Mouse (Mus musculus): ENCODE data around the gene Stx6. TPM values are rescaled to one million over a fixed set of nuclear protein-coding genes. Genes with fewer than 3 reads are reported as not detected.
"Not testable (repeated sequence)": the region's sequence is repeated elsewhere in the genome, so short reads cannot be mapped to it uniquely, and the experiment has no call there.

Stx6 gene
- total RNA-seq, 2 experiments from 2014 or later: 118 to 122 TPM

DNA sequence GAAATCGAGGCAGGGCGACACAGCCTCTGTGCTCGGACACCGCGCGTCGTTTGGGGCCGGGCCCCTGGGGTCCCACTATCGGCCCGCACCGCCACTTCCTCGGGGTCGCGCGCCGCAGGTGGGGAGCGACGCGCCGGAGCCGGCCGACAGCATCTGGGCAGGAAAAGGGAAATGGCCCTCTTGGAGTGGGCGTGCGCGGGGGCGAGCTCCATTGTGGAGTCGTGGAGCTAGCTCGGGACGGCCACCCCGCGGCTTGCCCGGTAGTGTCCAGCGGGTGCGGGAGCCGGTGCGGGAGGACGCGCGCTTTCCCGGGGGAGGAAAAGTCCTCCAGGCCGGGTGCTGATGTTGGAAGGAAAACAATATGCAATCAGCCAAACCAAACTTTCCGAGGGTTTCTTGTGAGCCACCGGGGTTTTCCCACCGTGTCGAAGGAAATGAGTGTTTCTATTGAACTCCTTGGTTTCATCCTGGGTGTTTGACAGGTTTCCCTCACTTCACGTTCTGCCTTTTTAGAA lies 512 bp downstream of the Stx6 start:
- peak; percentile 29 to 32 for DNase-seq (ENCODE audit: extremely low spot score in 1 of 2, low spot score in 1 of 2)

DNA sequence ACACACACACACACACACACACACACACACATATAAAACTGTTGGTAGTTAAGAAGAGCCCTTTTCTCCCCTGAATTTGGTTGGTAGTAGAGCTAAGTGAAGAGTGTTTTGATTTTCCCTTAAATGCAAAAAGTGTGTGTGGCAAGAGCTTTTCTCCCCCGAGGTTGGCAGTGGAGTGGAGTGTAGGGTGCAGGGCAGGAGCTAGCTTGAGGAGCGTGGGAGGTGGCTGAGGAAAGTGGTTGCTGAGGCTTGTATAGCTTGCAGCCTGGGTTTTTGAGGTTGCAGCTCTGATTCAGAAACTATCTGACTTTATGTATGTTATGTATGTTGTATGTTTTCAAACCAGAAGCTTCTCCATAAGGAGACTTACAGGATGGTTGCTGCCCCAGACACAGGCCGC lies 8.9 kb downstream of the Stx6 start:
- no peak for DNase-seq (ENCODE audit: extremely low spot score in 1 of 2, low spot score in 1 of 2)

DNA sequence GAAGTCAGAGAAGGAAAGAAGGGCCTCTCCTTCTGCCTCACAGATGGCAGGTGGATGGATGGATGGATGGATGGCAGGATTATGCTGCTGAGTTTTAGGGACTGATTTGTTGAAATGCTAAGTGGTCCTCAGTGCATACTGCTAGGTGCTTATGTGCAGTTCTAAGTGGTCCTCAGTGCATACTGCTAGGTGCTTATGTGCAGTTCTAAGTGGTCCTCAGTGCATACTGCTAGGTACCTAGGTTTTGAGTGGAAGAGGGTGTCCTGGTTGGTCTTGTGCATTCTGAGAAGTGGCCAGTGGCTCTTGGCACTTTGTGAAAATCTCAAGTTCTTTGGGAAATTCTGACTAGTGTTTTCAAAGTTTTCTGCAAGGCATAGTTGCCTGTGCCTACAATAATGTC lies 11.4 kb downstream of the Stx6 start:
- no peak for DNase-seq (ENCODE audit: extremely low spot score in 1 of 2, low spot score in 1 of 2)

DNA sequence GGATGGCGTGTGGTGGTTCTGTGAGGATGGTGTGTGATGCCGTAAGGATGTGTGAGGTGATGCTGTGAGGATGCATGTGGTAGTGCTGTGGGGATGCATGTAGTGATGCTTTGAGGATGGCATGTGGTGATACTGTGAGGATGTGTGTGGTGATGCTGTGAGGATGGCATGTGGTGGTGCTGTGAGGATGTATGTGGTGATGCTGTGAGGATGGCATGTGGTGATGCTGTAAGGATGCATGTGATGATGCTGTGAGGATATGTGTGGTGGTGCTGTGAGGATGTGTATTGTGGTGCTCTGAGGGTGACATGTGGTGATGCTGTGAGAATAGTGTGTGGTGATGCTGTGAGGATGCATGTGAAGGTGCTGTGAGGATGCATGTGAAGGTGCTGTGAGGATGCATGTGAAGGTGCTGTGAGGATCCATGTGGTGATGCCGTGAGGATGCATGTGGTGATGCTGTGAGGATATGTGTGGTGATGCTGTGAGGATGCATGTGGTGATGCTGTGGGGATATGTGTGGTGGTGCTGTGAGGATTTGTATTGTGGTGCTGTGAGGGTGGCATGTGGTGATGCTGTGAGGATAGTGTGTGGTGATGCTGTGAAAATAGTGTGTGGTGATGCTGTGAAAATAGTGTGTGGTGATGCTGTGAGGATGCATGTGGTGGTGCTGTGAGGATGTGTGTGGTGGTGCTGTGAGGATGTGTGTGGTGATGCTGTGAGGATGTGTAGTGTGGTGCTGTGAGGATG lies 14.6 kb downstream of the Stx6 start:
- no peak for DNase-seq (ENCODE audit: extremely low spot score in 1 of 2, low spot score in 1 of 2)

DNA sequence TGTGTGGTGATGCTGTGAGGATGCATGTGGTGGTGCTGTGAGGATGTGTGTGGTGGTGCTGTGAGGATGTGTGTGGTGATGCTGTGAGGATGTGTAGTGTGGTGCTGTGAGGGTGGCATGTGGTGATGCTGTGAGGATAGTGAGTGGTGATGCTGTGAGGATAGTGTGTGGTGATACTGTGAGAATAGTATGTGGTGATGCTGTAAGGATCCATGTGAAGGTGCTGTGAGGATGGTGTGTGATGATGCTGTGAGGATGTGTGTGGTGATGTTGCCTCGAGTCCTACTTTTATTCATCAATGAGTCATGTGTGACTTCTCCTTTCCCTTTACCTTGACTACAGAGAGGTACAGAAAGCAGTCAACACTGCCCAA lies 15.1 kb downstream of the Stx6 start:
- not testable (repeated sequence) for DNase-seq (ENCODE audit: extremely low spot score in 1 of 2, low spot score in 1 of 2)

DNA sequence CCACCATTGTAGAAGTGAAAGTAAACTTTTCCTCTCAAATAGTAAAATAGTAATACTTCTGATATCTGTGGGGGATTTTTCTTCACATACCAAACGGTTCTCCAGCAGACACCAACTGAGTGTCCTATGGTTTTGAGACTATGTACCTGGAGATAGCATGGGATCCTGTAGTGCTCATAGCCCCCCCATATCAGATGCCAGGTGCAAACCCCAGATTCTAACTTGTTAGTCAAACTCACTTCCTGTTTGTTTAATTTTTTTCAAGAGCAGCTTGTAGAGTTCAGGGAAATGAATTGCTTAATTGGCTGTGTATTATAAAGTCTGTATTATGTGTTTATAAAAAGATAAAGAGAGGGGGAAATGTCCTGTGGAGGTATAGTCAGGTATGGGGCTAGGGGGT lies 15.9 kb downstream of the Stx6 start:
- DNase-seq (ENCODE audit: extremely low spot score in 1 of 2, low spot score in 1 of 2): no peak

DNA sequence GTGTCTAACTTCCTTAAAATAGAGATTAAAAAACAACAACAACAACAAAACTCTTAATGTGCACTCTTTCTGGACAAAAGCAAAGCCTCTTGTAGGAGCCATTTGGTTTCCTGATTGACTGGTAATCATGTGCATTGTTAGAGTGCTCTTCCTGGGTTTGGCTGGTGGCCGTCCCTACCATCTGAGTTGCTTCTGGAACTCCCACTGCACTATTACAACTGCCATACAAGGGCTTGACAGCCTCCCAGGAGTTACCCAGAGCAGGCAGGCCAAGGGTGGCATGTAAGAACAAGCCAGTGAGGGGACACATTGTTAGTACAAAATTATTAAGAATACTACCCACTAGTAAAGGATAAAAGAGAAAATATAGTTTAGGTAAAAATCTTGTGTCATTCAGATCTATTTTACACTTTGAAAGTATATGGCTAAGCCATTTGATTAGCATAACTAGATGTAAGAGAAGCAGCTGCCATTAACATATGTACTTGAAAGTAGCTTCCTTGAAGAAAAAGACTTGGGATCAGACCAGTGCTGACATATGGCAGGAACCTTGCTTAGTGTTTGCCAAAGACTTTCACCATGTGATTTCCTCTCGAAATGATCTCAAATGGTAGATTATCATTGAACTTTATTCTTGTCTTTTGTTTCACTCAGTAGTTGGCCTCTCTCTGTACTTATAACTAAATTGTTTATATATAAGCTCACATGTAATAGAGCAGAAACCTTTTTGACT lies 19.8 kb downstream of the Stx6 start:
- DNase-seq (ENCODE audit: extremely low spot score in 1 of 2, low spot score in 1 of 2): no peak

DNA sequence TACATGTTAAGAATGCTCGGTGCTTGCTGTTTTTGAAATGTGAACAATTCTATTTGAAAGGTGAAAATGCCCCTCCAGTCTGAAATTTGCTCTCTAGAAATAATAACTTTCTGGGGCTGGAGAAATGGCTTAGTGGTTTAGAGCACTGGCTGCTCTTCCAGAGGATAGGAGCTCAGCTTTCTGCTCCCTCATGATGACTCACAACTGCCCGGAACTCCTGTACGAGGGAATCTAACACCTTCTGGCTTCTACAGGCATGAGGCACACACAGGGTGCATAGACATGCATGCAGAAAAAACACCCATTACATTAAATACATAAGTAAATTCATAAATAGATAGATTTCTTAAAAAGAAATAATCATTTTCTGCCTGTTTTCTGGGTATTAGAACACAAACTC lies 25.7 kb downstream of the Stx6 start:
- DNase-seq (ENCODE audit: extremely low spot score in 1 of 2, low spot score in 1 of 2): no peak

DNA sequence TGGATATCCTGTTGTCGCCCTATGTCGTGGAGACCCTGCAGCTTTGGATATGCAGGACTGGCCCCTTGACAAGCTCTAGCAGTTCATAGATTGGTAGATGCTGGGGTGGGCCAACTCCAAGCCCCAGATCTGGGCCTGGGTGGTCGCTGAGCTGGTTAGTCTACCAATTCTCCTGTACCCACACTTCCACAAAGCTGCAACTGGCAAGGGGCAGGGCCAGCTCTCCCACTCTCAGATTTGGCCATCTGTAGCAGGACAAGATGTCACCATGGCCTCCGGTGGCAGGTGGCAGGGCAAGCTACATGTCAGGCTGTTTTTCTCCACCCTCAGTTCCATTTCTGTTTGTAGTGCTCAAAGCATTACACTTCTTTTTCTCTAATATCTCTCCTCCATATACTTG lies 30.1 kb downstream of the Stx6 start:
- no peak for DNase-seq (ENCODE audit: extremely low spot score in 1 of 2, low spot score in 1 of 2)

DNA sequence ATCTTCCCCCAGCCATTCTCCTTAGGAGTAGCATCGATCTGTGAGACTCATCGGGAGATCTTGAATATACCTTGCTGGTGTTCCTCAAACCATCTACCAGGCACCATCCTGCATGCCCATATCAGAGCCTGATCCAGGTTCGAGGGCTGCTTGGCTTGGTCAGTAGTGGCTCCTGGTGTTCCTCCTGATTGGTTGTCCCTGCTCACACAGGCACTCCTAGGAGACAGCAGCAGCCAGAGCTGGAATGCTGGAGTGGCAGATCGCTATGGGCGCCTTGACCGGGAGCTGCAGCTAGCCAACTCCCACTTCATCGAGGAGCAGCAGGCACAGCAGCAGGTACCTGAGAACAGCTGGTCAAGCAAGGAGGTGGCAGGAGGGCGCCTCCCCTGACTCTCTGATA lies 32.7 kb downstream of the Stx6 start:
- DNase-seq (ENCODE audit: extremely low spot score in 1 of 2, low spot score in 1 of 2): no peak

DNA sequence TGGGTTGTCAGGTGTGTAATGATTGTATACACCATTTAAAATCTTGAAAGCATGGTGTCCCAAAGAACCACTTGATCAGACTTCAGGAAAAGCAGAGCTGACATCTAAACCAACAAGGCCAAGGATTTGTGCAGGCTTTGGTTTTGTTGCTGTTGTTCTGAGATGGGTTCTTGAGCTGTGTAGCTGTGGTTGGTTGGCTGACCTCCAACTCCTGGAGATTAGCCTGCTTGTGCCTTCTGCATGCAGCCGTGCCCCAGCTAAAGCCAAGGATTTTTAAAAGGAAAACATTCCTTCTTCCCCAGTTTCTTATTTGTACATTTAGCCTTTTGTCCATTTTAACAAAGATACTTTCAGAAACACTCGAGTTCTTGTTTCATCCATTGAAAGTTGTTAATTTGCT lies 33.2 kb downstream of the Stx6 start:
- DNase-seq (ENCODE audit: extremely low spot score in 1 of 2, low spot score in 1 of 2): no peak

DNA sequence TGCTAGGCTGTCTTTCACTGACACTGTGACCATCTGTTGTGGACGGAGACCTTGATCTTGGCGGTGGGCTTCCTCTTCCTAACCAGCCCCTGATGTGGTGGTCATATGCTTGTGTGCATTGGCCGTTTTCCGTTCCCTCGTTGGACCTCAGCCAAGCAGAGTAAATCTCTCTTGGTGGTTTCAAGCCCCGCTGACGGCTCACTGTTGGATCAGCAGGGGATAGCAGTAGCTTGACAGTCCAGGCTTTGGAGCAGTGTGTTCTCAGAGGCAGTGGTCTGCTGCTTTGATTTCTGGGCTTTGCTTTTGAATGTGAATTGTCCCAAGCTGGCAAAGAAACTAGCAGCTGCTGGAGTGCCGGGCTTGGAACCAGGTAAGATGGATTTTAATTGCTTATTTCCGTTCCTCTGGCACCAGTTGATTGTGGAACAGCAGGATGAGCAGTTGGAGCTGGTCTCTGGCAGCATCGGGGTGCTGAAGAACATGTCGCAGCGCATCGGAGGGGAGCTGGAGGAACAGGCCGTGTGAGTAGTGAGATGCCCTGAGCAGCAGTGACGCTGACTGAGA lies 34.4 kb downstream of the Stx6 start:
- no peak for DNase-seq (ENCODE audit: extremely low spot score in 1 of 2, low spot score in 1 of 2)

DNA sequence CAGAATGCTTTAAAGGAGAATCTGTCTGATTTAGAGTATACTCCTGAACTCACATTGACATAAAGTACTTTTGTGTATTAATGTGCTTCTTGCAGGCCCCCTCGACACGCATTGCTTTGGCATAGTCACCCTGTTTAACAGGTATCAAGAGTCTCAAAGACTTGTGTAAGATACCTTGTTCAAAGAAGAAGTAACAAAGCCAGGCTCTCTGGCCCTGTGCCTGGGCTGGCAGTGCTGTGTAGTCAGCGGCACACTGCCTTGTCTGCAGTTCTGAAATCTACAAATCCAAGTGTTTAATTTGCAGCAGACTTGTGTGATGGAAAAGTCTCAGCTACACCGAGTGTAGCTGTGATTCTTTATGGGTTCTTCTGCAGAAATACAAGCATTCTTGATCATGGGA lies 38.2 kb downstream of the Stx6 start:
- DNase-seq (ENCODE audit: extremely low spot score in 1 of 2, low spot score in 1 of 2): no peak

DNA sequence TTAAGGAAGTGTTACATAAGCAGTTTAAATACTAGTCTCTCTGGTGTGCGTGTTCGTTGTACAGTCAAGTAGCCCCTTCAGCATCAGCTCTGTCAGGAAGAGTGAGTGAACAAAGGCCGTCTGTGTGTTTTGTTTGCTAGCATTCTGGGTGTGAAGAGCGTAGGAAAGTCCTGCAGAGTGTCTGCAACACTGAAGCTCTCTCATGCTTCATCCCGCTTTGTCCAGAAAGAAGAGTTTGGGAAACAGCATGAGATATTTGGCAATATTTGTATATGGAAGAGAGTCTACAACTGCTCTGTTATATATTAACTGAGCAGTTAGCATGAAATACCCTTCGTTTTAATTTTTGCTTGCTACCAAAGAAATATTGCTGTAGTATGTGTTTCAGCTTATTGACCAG lies 41.0 kb downstream of the Stx6 start:
- DNase-seq (ENCODE audit: extremely low spot score in 1 of 2, low spot score in 1 of 2): no peak

DNA sequence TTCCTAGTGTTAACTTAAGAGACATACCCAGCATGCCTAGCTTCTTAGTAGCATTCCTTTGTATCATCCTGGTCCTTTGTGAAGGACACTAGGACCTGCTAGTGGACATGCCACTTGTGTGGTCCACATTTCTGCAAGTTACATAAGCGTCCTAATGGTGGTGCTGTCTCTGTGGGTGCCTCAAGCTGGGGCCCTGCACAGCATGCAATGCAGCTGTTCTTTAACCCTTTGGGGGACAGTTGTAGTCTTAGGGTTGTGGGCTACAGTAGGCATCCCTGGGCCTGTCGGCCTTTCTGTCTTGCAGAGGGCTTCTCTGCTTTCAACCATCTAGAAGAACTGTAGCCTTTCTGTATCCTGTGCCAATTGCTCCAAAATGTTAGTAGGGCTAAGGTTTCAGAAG lies 42.5 kb downstream of the Stx6 start:
- no peak for DNase-seq (ENCODE audit: extremely low spot score in 1 of 2, low spot score in 1 of 2)

DNA sequence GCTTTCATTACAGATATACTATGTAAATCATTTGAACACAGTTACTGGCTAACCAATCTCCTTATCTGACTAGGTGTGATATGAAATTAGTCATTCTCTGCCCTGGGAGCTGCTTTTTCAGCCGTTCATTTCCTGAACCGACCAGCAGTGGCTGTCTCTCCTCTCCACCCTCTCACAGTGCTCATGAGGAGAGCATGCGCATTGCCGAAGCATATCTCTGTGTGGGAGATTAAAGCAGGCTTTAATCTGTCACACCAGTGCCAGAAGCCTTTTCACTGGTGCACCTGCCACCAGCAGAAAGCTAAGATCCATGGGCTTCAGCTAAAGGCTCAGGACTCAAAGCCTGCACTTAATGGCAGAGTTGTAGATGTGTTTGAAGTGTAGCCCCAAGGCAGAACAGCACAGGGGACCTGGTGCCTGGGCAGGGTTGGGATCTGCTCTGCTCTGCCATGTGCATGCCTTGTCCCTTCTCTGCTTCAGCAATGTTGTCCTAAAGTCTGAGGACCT lies 42.9 kb downstream of the Stx6 start:
- no peak for DNase-seq (ENCODE audit: extremely low spot score in 1 of 2, low spot score in 1 of 2)

DNA sequence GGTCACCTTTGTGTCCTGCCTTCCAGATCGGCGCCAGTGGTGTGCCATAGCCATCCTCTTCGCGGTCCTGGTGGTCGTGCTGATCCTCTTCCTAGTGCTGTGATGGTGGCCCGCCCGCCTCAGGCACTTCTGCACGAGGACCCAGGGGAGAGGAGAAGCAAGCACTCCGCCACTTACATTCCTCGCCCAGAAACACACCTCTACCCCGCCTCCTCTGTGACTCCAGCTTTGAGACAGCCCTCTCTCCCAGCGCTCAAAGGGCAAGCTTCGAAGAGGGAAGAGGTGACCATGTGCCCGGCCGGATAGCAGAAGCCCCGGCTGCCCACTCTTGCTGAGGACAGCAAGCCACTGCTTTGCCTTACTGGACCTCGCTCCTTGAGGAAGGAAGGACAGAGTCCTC lies 43.4 kb downstream of the Stx6 start:
- DNase-seq (ENCODE audit: extremely low spot score in 1 of 2, low spot score in 1 of 2): no peak

DNA sequence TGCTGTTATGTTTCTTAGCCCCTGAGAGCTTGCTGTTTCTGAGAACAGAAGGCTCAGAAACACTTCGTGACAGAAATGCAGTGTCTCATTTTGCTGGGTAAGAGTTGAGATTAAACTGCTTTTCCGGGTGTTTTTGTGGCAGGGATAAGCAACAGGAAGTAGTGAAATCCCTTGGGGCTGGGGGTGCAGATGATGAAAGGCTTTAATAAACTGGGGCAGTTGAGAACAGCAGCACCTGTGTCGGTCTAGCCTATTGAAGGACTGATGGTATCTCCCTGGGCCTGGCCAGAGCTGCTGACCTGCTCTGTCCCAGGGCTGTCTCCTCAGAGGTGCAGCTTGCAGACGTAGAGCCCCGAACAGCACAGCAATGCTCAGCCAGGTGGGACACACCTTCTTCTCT lies 44.0 kb downstream of the Stx6 start:
- DNase-seq (ENCODE audit: extremely low spot score in 1 of 2, low spot score in 1 of 2): no peak

DNA sequence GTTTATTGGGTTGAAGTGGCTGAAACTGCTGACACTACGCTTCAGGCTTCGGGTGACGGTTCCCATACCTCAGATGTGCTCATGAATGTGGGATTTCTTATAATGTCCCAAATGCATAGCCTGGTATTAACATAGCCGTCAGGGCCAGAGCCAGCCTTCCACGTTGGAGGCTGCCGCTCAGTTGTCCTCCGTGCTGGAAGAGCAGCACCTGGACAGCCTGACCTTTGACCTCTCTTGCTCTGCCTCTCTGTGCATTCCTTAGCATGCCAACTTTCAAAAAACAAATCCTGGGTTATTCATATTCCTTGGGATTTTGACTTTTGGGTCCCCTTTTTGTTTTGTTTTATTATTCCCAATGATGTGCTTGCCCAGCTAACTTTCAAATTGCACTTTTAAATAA lies 44.6 kb downstream of the Stx6 start:
- no peak for DNase-seq (ENCODE audit: extremely low spot score in 1 of 2, low spot score in 1 of 2)

DNA sequence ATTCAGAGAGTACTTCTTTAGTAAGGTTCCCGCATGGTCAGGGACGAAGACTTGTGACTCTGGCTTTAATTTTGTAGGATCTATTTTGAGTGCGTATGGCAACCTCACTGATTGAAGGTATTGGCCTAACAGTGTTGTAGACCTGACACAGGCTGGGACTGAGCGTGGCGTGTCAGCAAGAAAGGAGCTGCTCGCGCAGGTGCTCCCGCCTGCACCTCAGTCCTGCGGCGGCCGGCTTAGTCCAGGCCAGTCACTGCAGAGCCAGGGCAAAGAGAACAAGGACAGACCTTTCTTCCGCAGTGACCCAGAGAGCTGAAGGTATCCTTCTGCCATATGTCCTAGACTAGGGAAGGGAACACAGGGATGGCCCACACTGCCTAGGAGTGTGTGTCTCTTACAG lies 45.4 kb downstream of the Stx6 start:
- DNase-seq (ENCODE audit: extremely low spot score in 1 of 2, low spot score in 1 of 2): no peak

DNA sequence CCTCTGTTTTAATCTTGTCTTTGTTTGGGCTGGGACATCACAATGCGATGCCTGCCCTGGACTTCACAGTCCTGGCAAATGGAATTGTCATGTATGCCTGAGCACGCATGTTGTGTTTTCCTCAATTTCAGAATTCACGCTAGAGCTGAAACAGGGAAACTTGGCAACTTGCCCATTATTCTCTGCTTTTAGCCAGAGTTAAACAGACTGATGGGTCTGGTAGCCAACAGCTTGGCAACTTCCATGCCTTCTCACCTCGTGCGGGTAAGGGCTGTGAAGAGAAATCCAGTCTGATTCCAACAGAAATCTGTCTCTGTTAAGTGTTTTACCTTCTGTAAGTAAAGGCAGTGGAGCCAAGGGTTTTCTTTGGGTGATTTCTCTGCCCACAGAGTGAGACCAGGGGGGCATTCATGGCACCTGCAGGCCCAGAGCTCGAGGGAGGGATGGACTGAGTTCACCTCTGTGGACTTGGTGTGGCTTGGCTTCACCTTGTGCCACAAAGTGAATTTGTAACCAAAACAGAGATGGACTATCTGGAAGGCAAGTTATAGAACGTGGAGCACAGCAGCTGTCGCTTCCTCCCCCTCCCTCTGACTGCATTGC lies 46.1 kb downstream of the Stx6 start:
- DNase-seq (ENCODE audit: extremely low spot score in 1 of 2, low spot score in 1 of 2): no peak
